Mouse (Mus musculus) midbrain, embryonic 11.5 days (tissue): ENCODE data around the gene Tomm20. TPM values are rescaled to one million over a fixed set of nuclear protein-coding genes. Genes with fewer than 3 reads are reported as not detected.
"Not testable (repeated sequence)": the region's sequence is repeated elsewhere in the genome, so short reads cannot be mapped to it uniquely, and the experiment has no call there.

Experiments
- ATAC-seq: fragments of 200-750 bp; cut with Nextera tagmentation; 2 replicates; pipeline ENCODE4 v1.8.0; 2017; ENCODE audit warnings: moderate TSS enrichment, moderate library complexity; ENCODE audit not compliant: low FRiP score
- DNase-seq: peaks from one replicate; pipeline ENCODE4 v3.0.0; 2015; ENCODE audit warnings: low spot score; ENCODE audit errors: missing footprints
- H3K27ac ChIP-seq: fragments of 300-500 bp; sonication (generic); 2 replicates; pipeline ENCODE4 v1.5.1; 2014; ENCODE audit warnings: low read depth, low read length
- H3K27me3 ChIP-seq: fragments of 300-500 bp; sonication (generic); 2 replicates; pipeline ENCODE4 v1.6.1; 2014; ENCODE audit warnings: mild to moderate bottlenecking, low read length, moderate library complexity, mixed read lengths; ENCODE audit not compliant: control insufficient read depth, insufficient read depth
- H3K36me3 ChIP-seq: fragments of 300-500 bp; sonication (generic); 2 replicates; pipeline ENCODE4 v1.6.1; 2014; ENCODE audit warnings: mild to moderate bottlenecking, low read length, moderate library complexity, mixed read lengths; ENCODE audit not compliant: control insufficient read depth, insufficient read depth
- H3K4me1 ChIP-seq: fragments of 300-500 bp; sonication (generic); 2 replicates; pipeline ENCODE4 v1.6.1; 2014; ENCODE audit warnings: low read length; ENCODE audit not compliant: control insufficient read depth, insufficient read depth
- H3K4me2 ChIP-seq: fragments of 300-500 bp; sonication (generic); 2 replicates; pipeline ENCODE4 v1.6.1; 2014; ENCODE audit warnings: mild to moderate bottlenecking, moderate library complexity
- H3K4me3 ChIP-seq: fragments of 300-500 bp; sonication (generic); 2 replicates; pipeline ENCODE4 v1.5.1; 2014; ENCODE audit warnings: low read depth, low read length
- H3K9ac ChIP-seq: fragments of 300-500 bp; sonication (generic); 2 replicates; pipeline ENCODE4 v1.6.1; 2014; ENCODE audit warnings: low read length
- H3K9me3 ChIP-seq: fragments of 300-500 bp; sonication (generic); 2 replicates; pipeline ENCODE4 v1.6.1; 2016; ENCODE audit warnings: low read length; ENCODE audit not compliant: control insufficient read depth
- WGBS: fragments of 180-500 bp; shearing (Covaris S2); extraction: QIAGEN DNeasy Blood & Tissue Kit; methylation state at CpG from one replicate; pipeline ENCODE4 v1.1.7; 2014; 5-methylcytosine and 5-hydroxymethylcytosine counted together
- polyA plus RNA-seq: library from polyadenylated mRNA; unstranded; fragments of >200 nt; fragmentation: Nextera tagmentation; extraction: Ambion mirVana; gene quantifications from 2 replicates; pipeline ENCODE4 v1.2.1, GENCODE M21; 2014

Tomm20 gene
- polyA plus RNA-seq, 1 experiment from 2014 or later = 240 TPM

GRCm38 (mm10) chr8:126885554-126886485, 59.8 kb downstream of the Tomm20 start:
- no peak overlapping the region for H3K4me2 ChIP-seq
- no peaks in the 10 kb centered on the region for H3K9me3 ChIP-seq
- WGBS = 81% methylated on average over 13 of the region's 13 CpGs
- H3K36me3 ChIP-seq = no peaks in the 10 kb centered on the region
- H3K9ac ChIP-seq = no peak overlapping the region
- no peaks in the 10 kb centered on the region for H3K27me3 ChIP-seq
- H3K27ac ChIP-seq = no peak overlapping the region
- no peak overlapping the region for H3K4me3 ChIP-seq
- DNase-seq (peak; percentile 72), ATAC-seq (no peak)
- H3K4me1 ChIP-seq = peaks cover 9% of the 10 kb centered on the region

DNA sequence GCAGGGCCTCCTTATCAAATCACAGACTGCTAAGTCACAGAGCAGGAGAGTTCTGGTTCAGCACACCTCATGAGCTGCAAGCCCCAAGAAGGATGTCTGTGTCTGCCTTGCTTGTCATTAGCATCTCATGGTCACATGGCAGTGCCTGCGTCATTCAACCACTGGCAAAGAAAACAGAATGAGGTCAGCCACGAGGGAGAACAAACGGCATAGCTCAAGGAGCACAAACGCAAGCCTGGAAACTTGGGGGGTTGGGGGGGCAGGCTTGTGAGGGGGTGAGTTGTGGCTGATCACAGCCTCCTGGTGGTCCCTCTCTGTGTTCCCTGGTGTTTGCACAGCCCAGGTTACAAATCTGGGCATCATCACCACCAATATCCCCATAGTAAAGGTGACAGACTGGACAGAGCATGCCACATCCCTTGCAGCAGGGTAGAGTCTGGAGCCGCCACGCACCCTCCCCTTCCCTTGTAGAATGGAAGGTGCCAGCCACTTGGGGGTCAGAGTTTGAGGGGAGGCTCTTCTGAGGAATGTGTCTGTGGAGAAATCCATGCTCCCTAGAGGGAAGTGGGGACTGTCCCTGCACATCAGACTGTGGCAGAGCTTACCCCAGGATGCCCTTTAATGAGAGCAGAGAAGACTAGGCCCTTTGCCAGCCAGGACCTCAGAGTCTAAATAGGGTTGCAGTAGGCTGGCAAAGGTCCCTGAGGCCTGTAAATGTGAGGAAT, 61.3 kb downstream of the Tomm20 start:
- WGBS = 47% methylated on average over 6 of the region's 6 CpGs
- H3K9me3 ChIP-seq = no peaks in the 10 kb centered on the region
- no peaks in the 10 kb centered on the region for H3K36me3 ChIP-seq
- H3K27me3 ChIP-seq = no peaks in the 10 kb centered on the region
- DNase-seq (peak; percentile 87), ATAC-seq (peak; percentile 71)
- H3K4me3 ChIP-seq = no peak overlapping the region
- no peak overlapping the region for H3K9ac ChIP-seq
- H3K27ac ChIP-seq = no peak overlapping the region
- H3K4me2 ChIP-seq = no peak overlapping the region; the same call in 1 of the 2 replicates
- peaks cover 9% of the 10 kb centered on the region for H3K4me1 ChIP-seq

- DNase-seq (no peak), ATAC-seq (no peak)
- H3K4me2 ChIP-seq = no peak overlapping the region
- H3K4me1 ChIP-seq = peaks cover 9% of the 10 kb centered on the region
- no peaks in the 10 kb centered on the region for H3K36me3 ChIP-seq
- no peak overlapping the region for H3K27ac ChIP-seq
- H3K9ac ChIP-seq = no peak overlapping the region
- no peaks in the 10 kb centered on the region for H3K27me3 ChIP-seq
- 76% methylated on average over 5 of the region's 5 CpGs for WGBS
- H3K9me3 ChIP-seq = no peaks in the 10 kb centered on the region
- no peak overlapping the region for H3K4me3 ChIP-seq
Measured at GRCm38 (mm10) chr8:126883752-126884151, 61.9 kb downstream of the Tomm20 start.

DNA sequence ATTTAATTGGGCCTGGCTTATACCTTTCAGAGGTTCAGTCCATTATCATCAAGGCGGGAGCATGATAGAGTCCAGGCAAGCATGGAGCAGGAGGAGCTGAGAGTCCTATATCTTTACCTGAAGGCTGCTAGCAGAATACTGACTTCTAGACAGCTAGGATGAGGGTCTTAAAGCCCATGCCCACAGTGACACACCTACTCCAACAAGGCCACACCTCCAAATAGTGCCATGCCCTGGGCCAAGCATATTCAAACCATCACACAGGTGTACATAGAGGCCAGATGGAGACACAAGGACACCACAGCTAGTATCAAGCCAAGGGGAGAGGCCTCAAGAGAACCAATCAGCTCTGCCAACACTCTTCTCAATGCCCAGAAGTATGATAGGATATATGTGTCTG, 63.1 kb downstream of the Tomm20 start:
- not testable (repeated sequence) for DNase-seq, H3K9ac ChIP-seq, H3K9me3 ChIP-seq, H3K4me1 ChIP-seq, H3K36me3 ChIP-seq, H3K4me3 ChIP-seq, ATAC-seq, H3K4me2 ChIP-seq, H3K27ac ChIP-seq, H3K27me3 ChIP-seq
- WGBS = 86% methylated on average over 1 of the region's 1 CpGs

- WGBS = 86% methylated on average over 4 of the region's 4 CpGs
- Histone ChIP-seq H3K9ac (no peak overlapping the region), H3K27ac (no peak overlapping the region), H3K4me2 (no peak overlapping the region), H3K27me3 (no peaks in the 10 kb centered on the region), H3K36me3 (no peaks in the 10 kb centered on the region), H3K9me3 (no peaks in the 10 kb centered on the region), H3K4me1 (peaks cover 9% of the 10 kb centered on the region), H3K4me3 (no peak overlapping the region)
- ATAC-seq = no peak
- no peak for DNase-seq
Measured at GRCm38 (mm10) chr8:126881641-126882140, 64.0 kb downstream of the Tomm20 start.

Other genes with a start within 250 kb of the Tomm20 start
- gene Rbm34, start 25.2 kb upstream of the Tomm20 start, polyA plus RNA-seq = 32.0 and 38.4 TPM in 2 replicates
- 28.3 and 30.4 TPM in 2 replicates for gene Pard3, start 118.0 kb upstream of the Tomm20 start, polyA plus RNA-seq